Mouse (Mus musculus) kidney, adult 8-10 months (tissue): Measurements from ENCODE around the gene Gnl3l.

Experiments
- DNase-seq, 2 experiments: peaks; one replicate each; pipeline ENCODE4 v3.0.0; 2022

Gene Gnl3l

GRCm38 (mm10) chrX:150956522-150957300 lies 60.4 kb downstream of the Gnl3l start:
- peak; percentile 59 to 68 for DNase-seq

- no peak for DNase-seq
These were observed 61.1 kb downstream of the Gnl3l start for GRCm38 (mm10) chrX:150956016-150956415.

GRCm38 (mm10) chrX:150955441-150955840 lies 61.7 kb downstream of the Gnl3l start:
- no peak for DNase-seq

- DNase-seq: no peak
These were observed 62.4 kb downstream of the Gnl3l start for GRCm38 (mm10) chrX:150954721-150955120.
